Comparison of ENCODE assay signal across 14 mouse cellular contexts in genomic region chr16:48360887-48361286, GRCm38 (mm10). TPM values are rescaled to one million over a fixed set of nuclear protein-coding genes. Genes with fewer than 3 reads are reported as not detected.
DNase-seq lines count a peak whose midpoint lies in the region; ATAC-seq lines count a peak whose summit lies in the region.
"Had no signal": no experiment of that assay in that cellular context is flagged by ENCODE, and none has a peak within 500 bp of the region (broad histone marks: within the 10 kb centered on the region; RNA-seq: fewer than 3 reads in every experiment).

No protein-coding gene starts in this region.

- H3K36me3 ChIP-seq in liver, embryonic 11.5 days (ENCODE audit: control insufficient read depth, insufficient read depth, low read length) = no peaks in the 10 kb centered on the region
- H3K36me3 ChIP-seq: G1E had no signal

- H3K4me3 ChIP-seq in liver, embryonic 11.5 days (ENCODE audit: low read depth, low read length) = no peak overlapping the region

- no peak overlapping the region for H3K27ac ChIP-seq in liver, embryonic 11.5 days (ENCODE audit: low read depth, low read length)

- no peaks in the 10 kb centered on the region for H3K4me1 ChIP-seq in liver, embryonic 11.5 days (replicated peaks; ENCODE audit: control insufficient read depth, insufficient read depth, low read length)

- no peaks in the 10 kb centered on the region for H3K27me3 ChIP-seq in liver, embryonic 11.5 days (replicated peaks; ENCODE audit: control insufficient read depth, insufficient read depth, low read length)

- ATAC-seq in liver, embryonic 11.5 days (replicated peaks; ENCODE audit: low FRiP score) = no peak

- H3K9me3 ChIP-seq in liver, embryonic 11.5 days (ENCODE audit: control insufficient read depth, low read length) = no peaks in the 10 kb centered on the region
- H3K9me3 ChIP-seq: G1E had no signal

- peak; percentile 67 for DNase-seq in cerebellum, adult 11 months
- DNase-seq in cerebellum, adult 9-10 months = peak; percentile 84
- peak; percentile 62 to 71 for DNase-seq in layer of hippocampus, adult 18-20 months (ENCODE audit: low spot score in 2 of 2)
- DNase-seq in left cerebral cortex, postnatal 36 days (ENCODE audit: low spot score in 2 of 2) = peak; percentile 45 to 73
- DNase-seq in T-cell, adult 2 months (ENCODE audit: low spot score) = no peak
- DNase-seq in liver, embryonic 11.5 days (ENCODE audit: low spot score) = no peak
- no peak for DNase-seq in embryo, embryonic 10.5 days (ENCODE audit: low spot score)
- DNase-seq: adrenal gland, adult 8-10 months; lung, postnatal 36 days had no signal

- WGBS in liver, embryonic 11.5 days = 88% methylated on average over 12 of the region's 12 CpGs

- no peak overlapping the region for H3K9ac ChIP-seq in liver, embryonic 11.5 days (ENCODE audit: low read depth, low read length)

- H3K4me2 ChIP-seq in liver, embryonic 11.5 days = no peak overlapping the region

- intact Hi-C loops in left cerebral cortex, postnatal 36 days (cut with DNase I) = no loop called here

RNA-seq across cellular contexts. Expression of gene Gm5485, which starts 51.3 kb away (rescaled TPM):
- total RNA-seq in layer of hippocampus, adult 18-20 months (2021) = not detected
- not detected for total RNA-seq in left cerebral cortex, postnatal 36 days (2021)
- not detected in 2 replicates for polyA plus RNA-seq in liver, embryonic 11.5 days (2014; fragmentation: Nextera tagmentation; extraction: Ambion mirVana)
- total RNA-seq: adrenal gland, adult 8-10 months; G1E; granulocyte monocyte progenitor cell, adult 5-6 weeks had no signal
- polyA plus RNA-seq: embryonic facial prominence, embryonic 11.5 days; G1E; limb, embryonic 14.5 days; neural tube, embryonic 14.5 days had no signal

RNA-seq across cellular contexts. Expression of gene Dppa2, which starts 57.2 kb away (rescaled TPM):
- total RNA-seq in layer of hippocampus, adult 18-20 months (2021) = not detected
- not detected for total RNA-seq in left cerebral cortex, postnatal 36 days (2021)
- 0.08 TPM in 1 of 2 replicates, not detected in the other for polyA plus RNA-seq in liver, embryonic 11.5 days (2014; fragmentation: Nextera tagmentation; extraction: Ambion mirVana)
- total RNA-seq: adrenal gland, adult 8-10 months; granulocyte monocyte progenitor cell, adult 5-6 weeks had no signal
- polyA plus RNA-seq: embryonic facial prominence, embryonic 11.5 days; G1E; neural tube, embryonic 14.5 days had no signal

Comparison
In these comparisons a context has a peak if more than half of its experiments do, and no peak if none do; other contexts are left out.
1. DNase-seq: peak in cerebellum, adult 11 months (single experiment), cerebellum, adult 9-10 months (single experiment), layer of hippocampus, adult 18-20 months (2 of 2) and left cerebral cortex, postnatal 36 days (2 of 2); none in T-cell, adult 2 months (single experiment), liver, embryonic 11.5 days (single experiment) and embryo, embryonic 10.5 days (single experiment).